ENCODE assay signal across 7 mouse cellular contexts in the genomic region with DNA sequence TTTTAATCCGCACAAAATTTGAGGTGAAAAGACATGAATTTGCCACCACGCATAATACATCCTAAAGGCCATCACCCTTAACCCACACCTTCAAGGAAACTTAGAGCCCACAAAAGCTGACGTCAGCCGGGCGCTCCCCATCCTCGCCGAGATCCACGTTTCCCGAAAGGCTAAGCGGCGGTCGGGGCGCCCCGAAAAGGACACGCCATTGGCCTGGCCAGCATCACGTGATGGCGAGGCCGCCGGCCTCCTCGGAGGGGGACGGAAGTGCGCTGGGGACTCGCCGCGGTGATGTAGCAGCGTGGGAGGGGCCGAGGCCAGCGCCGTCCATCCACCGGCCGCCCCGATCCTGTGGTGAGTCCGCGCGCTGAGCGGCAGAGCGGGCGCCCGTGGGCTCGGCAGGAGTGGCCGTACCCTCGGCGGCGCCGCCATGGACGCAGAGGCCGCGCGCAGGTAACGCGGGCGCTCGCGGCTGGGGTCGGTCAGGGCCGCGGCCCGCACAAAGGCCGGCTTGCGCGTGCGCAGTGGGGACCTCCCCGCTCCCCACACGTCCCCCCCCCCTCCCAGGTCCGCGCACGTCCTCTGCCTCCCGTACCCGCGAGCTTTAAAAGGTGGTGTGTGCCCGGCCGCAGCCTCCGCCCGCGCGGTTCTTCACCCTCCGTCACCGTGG. TPM values are rescaled to one million over a fixed set of nuclear protein-coding genes. Genes with fewer than 3 reads are reported as not detected.
DNase-seq lines count a peak whose midpoint lies in the region; ATAC-seq and TF ChIP-seq lines count a peak whose summit lies in the region.
"Not testable (repeated sequence)": the region's sequence is repeated elsewhere in the genome, so short reads cannot be mapped to it uniquely, and the experiment has no call there.

Gene Tdg, plus strand, starts transcription at position 243 of the 670 bp plus-strand sequence.

- peak within 1 kb of the TSS; percentile 87 for H3K4me3 ChIP-seq in embryonic facial prominence, embryonic 10.5 days
- peak within 1 kb of the TSS; percentile 61 for H3K4me3 ChIP-seq in intestine, postnatal 0 days (ENCODE audit: low read depth, low read length)
- H3K4me3 ChIP-seq in midbrain, embryonic 12.5 days = peak within 1 kb of the TSS; percentile 69
- H3K4me3 ChIP-seq in small intestine, adult 2 months (ENCODE audit: low read depth, low read length) = peak within 1 kb of the TSS; percentile 83

- WGBS in embryonic facial prominence, embryonic 10.5 days = under 1% methylated on average over 78 of the region's 78 CpGs
- WGBS in intestine, postnatal 0 days = 0% methylated on average over 46 of the region's 78 CpGs
- 0% methylated on average over 66 of the region's 78 CpGs for WGBS in midbrain, embryonic 12.5 days
- WGBS in small intestine, adult 2 months = under 1% methylated on average over 78 of the region's 78 CpGs

- H3K9ac ChIP-seq in intestine, postnatal 0 days (ENCODE audit: low read depth, low read length) = peak within 1 kb of the TSS; percentile 72
- H3K9ac ChIP-seq in midbrain, embryonic 12.5 days (replicated peaks) = peak within 1 kb of the TSS; percentile 77

- not testable (repeated sequence) for TF ChIP-seq CTCF in intestine, postnatal 0 days (IDR thresholded peaks at IDR 0.05; ENCODE audit: low read depth); small intestine, adult 2 months (IDR thresholded peaks at IDR 0.05; ENCODE audit: extremely low read depth, insufficient read length, insufficient replicate concordance, low read depth, low read length)

- TF ChIP-seq POLR2A in small intestine, adult 2 months (IDR thresholded peaks at IDR 0.05; ENCODE audit: low read depth, low read length) = not testable (repeated sequence)

- not testable (repeated sequence) for H3K27me3 ChIP-seq in embryonic facial prominence, embryonic 10.5 days (replicated peaks; ENCODE audit: low read depth, poor library complexity, severe bottlenecking); intestine, postnatal 0 days (replicated peaks; ENCODE audit: control insufficient read depth, insufficient read depth, low read length); midbrain, embryonic 12.5 days; small intestine, adult 2 months (ENCODE audit: control insufficient read depth, insufficient read depth, low read length)

- peak; percentile 96 for DNase-seq in adrenal gland, postnatal 10 days
- peak; percentile 96 for DNase-seq in embryonic facial prominence, embryonic 10.5 days (ENCODE audit: low spot score)
- peak; percentile 46 for DNase-seq in gonadal fat pad, adult 2 months (ENCODE audit: low read depth)
- peak; percentile 95 for DNase-seq in left cerebral cortex, postnatal 4 days

- peaks cover 22% of the 10 kb centered on the region for H3K4me1 ChIP-seq in embryonic facial prominence, embryonic 10.5 days
- H3K4me1 ChIP-seq in intestine, postnatal 0 days (replicated peaks; ENCODE audit: control insufficient read depth, insufficient read depth, low read length); small intestine, adult 2 months (ENCODE audit: control insufficient read depth, insufficient read depth, insufficient read length, low read length): not testable (repeated sequence)
- H3K4me1 ChIP-seq in midbrain, embryonic 12.5 days = peaks cover 22% of the 10 kb centered on the region

- H3K4me2 ChIP-seq in intestine, postnatal 0 days (replicated peaks; ENCODE audit: low read depth) = peak within 1 kb of the TSS; percentile 89
- peak within 1 kb of the TSS; percentile 81 for H3K4me2 ChIP-seq in midbrain, embryonic 12.5 days (replicated peaks)

- peaks cover 37% of the 10 kb centered on the region for H3K36me3 ChIP-seq in embryonic facial prominence, embryonic 10.5 days (replicated peaks)
- not testable (repeated sequence) for H3K36me3 ChIP-seq in intestine, postnatal 0 days (ENCODE audit: control insufficient read depth, insufficient read depth); small intestine, adult 2 months (ENCODE audit: control insufficient read depth, insufficient read depth, low read length)
- peaks cover 31% of the 10 kb centered on the region for H3K36me3 ChIP-seq in midbrain, embryonic 12.5 days

- ATAC-seq in intestine, postnatal 0 days = peak; percentile 99
- ATAC-seq in midbrain, embryonic 12.5 days (ENCODE audit: low FRiP score, low read depth) = peak; percentile 98

- not testable (repeated sequence) for H3K9me3 ChIP-seq in embryonic facial prominence, embryonic 10.5 days; intestine, postnatal 0 days (ENCODE audit: control insufficient read depth); midbrain, embryonic 12.5 days

- intact Hi-C loops in left cerebral cortex, postnatal 4 days (cut with DNase I) = not testable (repeated sequence)

- peak within 1 kb of the TSS; percentile 98 for H3K27ac ChIP-seq in embryonic facial prominence, embryonic 10.5 days (replicated peaks)
- peak within 1 kb of the TSS; percentile 88 for H3K27ac ChIP-seq in intestine, postnatal 0 days (ENCODE audit: low read depth, low read length)
- H3K27ac ChIP-seq in midbrain, embryonic 12.5 days (replicated peaks) = peak within 1 kb of the TSS; percentile 92
- H3K27ac ChIP-seq in small intestine, adult 2 months (ENCODE audit: insufficient read depth, low read depth, low read length) = peak within 1 kb of the TSS; percentile 84

RNA-seq across cellular contexts. Expression of gene Tdg, which starts in this region (rescaled TPM):
- 10 to 100 TPM; 35.1 to 37.1 TPM for total RNA-seq in adrenal gland, postnatal 10 days (2021)
- polyA plus RNA-seq in embryonic facial prominence, embryonic 10.5 days (2016; fragmentation: Nextera tagmentation; extraction: Ambion mirVana) = 262 and 276 TPM in 2 replicates
- polyA plus RNA-seq in gonadal fat pad, adult 2 months (2012; rRNA removed) = 22.6 and 26.7 TPM in 2 replicates
- polyA plus RNA-seq in intestine, postnatal 0 days (2015; fragmentation: Nextera tagmentation; extraction: Ambion mirVana) = 48.3 and 48.6 TPM in 2 replicates
- 100 to 1,000 TPM in 1 of 2 experiments, 10 to 100 TPM in 1; 97.7 to 101 TPM for total RNA-seq in left cerebral cortex, postnatal 4 days (2021)
- polyA plus RNA-seq in midbrain, embryonic 12.5 days (2016; fragmentation: Nextera tagmentation; extraction: Ambion mirVana) = 290 and 294 TPM in 2 replicates
- 7.3 and 11.5 TPM in 2 replicates for polyA plus RNA-seq in small intestine, adult 2 months (2012; rRNA removed)

Comparison
In these comparisons a context has a peak if more than half of its experiments do, and no peak if none do; other contexts are left out.
1. Peak in every context shown above with its lines: DNase-seq, ATAC-seq, H3K4me3 ChIP-seq and H3K27ac ChIP-seq.
2. DNase-seq: peak in every context shown above with its lines; median percentile 96 in adrenal gland, postnatal 10 days; 96 in embryonic facial prominence, embryonic 10.5 days; 95 in left cerebral cortex, postnatal 4 days; 46 in gonadal fat pad, adult 2 months.